Mouse (Mus musculus): Measurements from ENCODE around the gene Trpm2. TPM values are rescaled to one million over a fixed set of nuclear protein-coding genes. Genes with fewer than 3 reads are reported as not detected.

Gene Trpm2
- total RNA-seq, 2 experiments from 2014 or later, result 0.33 TPM; not detected in 1

DNA sequence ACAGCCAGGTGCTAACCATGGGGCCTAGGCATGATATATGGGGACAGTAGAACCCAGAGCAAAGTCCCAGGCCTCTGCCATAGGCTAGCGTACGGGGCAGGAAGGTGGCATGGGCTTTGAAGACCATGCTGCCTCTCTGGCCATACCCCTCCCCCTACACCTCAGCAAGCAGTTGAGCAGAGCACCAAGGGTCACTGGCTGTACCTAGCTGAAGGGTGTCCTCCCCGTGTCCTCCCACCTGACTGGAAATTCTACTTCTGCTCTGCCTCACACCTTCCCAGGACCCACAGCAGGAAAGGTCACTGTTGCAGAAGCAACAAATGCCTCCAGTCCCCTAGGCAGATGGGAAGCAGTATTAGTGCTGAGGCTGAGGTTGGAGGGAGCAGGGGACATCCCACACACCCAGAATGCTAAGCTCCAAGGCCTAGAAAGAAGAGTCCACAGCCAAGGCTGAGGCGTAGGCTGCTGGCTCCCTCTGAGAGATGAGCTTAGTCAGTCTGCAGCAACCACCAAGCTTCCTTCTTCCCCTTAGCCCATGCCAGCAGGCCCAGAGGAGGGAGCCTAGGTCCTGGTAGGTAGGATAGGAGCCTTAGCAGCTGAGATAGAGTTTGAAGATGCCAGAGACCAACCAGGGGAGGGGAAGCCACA, 35.6 kb upstream of the Trpm2 start:
- TF ChIP-seq CTCF (IDR thresholded peaks at IDR 0.05), result no peak
- intact Hi-C loops (cut with DNase I), result no loop called here
- Histone ChIP-seq H3K27ac (no peak overlapping the region), H3K4me3 (no peak overlapping the region)
- DNase-seq, result no peak

DNA sequence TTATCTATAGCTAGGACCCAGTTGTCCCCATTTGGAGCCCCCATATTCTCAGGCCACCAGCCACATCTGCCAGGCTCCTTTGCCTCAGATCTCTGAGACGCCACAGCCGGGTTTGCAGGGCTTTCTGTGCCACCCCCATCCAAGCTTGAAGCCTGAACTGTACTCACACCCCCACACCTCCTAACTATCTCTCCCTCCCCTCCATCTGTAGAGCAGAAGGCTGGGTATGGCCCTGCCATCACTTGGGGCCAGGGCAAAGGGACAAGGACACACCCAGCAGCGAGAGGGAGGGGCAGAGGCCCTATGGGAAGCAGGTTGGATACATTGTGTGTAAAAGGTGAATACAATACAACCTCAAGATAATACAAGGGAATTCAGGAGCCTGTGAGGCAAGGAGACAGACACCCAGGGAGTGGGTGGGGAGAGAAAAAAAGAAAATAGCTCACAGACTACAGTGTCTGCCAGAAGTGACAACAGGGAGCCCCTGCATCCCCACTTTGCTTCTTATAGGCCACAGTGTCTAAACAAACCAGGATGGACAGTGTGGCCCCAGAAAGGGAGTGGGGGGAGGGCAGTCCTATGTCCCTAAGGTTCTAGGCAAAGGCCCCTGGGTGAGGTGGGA, 34.2 kb upstream of the Trpm2 start:
- no peak overlapping the region for H3K4me3 ChIP-seq
- intact Hi-C loops (cut with DNase I), result no loop called here
- no peak for DNase-seq
- no peak overlapping the region for H3K27ac ChIP-seq
- TF ChIP-seq CTCF (IDR thresholded peaks at IDR 0.05), result no peak

DNA sequence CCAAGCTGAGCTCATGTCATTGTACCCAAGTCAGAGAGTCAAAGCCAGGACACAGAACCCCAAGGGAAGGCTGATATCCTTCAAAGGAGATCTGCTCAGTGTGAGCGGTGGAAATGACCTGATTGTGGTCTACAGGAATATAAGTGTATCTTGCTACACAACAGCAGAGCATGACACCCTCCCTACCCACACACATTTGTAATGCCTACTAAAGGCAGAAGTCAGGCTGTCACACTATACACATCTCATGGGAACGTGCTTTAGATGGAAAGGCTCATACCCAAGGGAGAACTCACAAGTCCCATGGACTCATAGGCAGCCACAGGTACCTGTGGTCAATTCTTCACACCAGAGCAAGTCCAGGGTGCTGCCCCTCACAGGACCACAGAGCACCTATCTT, 32.0 kb upstream of the Trpm2 start:
- Histone ChIP-seq H3K27ac (no peak overlapping the region), H3K4me3 (no peak overlapping the region)
- no peak for DNase-seq
- TF ChIP-seq CTCF (IDR thresholded peaks at IDR 0.05), result no peak
- intact Hi-C loops (cut with DNase I), result no loop called here

DNA sequence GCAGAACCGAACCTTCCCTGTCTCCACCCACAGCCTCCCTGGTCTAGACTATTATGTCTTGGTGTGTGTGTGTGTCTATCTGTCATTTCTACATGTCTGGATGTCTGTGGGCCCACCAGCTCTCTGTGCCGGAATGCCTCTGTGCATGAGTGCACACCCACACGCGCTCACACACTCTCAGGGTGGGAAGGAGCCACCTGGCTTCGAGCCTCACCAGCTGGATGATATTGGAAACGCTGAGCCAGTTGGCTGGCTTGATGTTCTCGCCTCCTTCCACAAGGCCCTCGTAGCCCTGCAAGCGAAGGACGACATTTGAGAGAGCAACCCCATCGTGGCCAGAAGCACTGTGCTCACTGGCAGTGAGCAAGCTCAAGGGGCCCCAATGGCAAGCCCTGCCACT, 31.4 kb upstream of the Trpm2 start:
- Histone ChIP-seq H3K27ac (no peak overlapping the region), H3K4me3 (no peak overlapping the region)
- DNase-seq, result peak; percentile 78
- TF ChIP-seq CTCF (IDR thresholded peaks at IDR 0.05), result no peak
- intact Hi-C loops (cut with DNase I), result no loop called here

DNA sequence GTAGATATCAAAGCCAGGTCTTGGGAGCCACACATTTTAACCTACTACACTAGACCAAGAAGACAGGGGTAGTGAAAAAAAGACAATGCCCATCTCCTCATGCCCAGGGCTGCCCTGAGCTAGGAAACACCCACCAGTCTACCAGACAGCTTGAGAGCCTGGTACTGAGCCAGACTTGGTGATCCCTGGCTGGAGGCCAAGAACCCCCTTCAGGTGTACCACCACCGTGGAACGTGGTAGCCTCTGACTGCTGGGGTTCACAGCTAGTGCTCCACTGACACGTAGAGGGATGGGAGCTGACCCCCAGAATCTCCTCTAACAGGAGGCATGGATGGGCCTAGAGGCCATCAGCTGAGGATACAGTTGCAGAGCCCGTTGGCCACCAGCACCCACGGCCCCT, 29.8 kb upstream of the Trpm2 start:
- no peak overlapping the region for H3K4me3 ChIP-seq
- DNase-seq, result no peak
- TF ChIP-seq CTCF (IDR thresholded peaks at IDR 0.05), result no peak
- intact Hi-C loops (cut with DNase I), result no loop called here
- H3K27ac ChIP-seq, result no peak overlapping the region

DNA sequence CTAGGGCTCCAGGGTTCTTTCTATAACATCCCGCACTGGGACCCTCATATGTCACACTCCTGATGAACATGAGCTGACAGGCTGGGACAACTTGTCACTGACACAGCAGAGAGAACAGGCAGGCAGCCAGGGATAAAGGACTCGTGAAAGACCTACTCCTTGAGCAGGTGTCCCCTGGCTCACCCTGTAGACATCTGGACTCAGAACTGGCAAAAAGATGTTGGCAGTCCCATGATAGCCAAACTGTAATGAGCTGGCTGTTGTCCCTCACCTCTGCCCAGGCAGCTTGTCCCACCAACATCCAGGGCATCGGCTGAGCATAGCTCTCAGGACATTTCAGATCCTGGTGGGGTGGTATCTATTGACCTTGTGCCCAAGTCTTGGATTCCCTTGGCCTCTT, 25.3 kb upstream of the Trpm2 start:
- Histone ChIP-seq H3K4me3 (no peak overlapping the region), H3K27ac (no peak overlapping the region)
- intact Hi-C loops (cut with DNase I), result no loop called here
- DNase-seq, result no peak
- TF ChIP-seq CTCF (IDR thresholded peaks at IDR 0.05), result no peak

DNA sequence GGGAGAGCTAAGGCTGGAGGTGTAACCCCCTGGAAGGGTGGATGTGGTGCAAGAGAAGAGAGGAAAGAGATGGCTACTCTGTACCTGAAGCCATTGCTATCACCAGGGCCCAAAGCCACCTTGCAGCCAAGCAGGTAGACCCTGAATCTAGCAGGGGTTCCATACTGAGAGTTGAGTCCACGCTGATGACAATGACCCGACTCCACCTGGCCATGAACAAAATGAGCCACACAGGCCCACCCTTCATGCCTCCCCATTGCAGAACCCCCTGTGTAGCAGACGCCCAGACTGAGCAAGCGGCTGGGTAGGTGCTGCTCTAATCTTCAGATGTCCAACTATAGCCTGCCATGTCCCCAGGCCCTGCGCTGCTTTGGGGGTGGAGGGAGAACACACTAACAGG, 15.4 kb upstream of the Trpm2 start:
- intact Hi-C loops (cut with DNase I), result loop anchor here (2.0 kb wide), 1 partner anchor 23 kb away; no protein-coding TSS in a partner anchor
- TF ChIP-seq CTCF (IDR thresholded peaks at IDR 0.05), result no peak
- Histone ChIP-seq H3K4me3 (no peak overlapping the region), H3K27ac (no peak overlapping the region)
- no peak for DNase-seq

DNA sequence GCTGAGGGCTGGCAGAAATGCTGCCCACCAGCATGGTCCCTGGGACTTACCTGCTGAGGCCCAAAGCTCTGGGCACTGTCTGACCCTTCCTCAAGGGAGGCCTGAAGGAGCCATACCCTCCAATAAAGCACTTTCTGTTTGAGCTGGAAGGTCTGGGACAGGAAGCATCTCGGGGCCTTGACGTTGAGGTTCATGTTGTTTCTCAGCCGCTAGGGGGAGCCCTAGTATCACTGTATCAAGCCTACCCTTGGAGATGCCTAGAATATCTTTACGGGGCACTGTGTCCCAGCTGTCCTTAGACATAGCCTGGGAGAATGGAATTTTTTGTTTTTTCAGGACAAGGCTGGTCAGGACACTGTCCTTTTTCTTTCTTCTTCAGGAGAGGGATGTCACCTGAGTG, 14.3 kb upstream of the Trpm2 start:
- TF ChIP-seq CTCF (IDR thresholded peaks at IDR 0.05), result peak; percentile 87
- no peak overlapping the region for H3K27ac ChIP-seq
- intact Hi-C loops (cut with DNase I), result loop anchor here (2.0 to 5.0 kb wide), 2 partner anchors 24 to 43 kb away; no protein-coding TSS in a partner anchor
- peak; percentile 67 for DNase-seq
- H3K4me3 ChIP-seq, result no peak overlapping the region

DNA sequence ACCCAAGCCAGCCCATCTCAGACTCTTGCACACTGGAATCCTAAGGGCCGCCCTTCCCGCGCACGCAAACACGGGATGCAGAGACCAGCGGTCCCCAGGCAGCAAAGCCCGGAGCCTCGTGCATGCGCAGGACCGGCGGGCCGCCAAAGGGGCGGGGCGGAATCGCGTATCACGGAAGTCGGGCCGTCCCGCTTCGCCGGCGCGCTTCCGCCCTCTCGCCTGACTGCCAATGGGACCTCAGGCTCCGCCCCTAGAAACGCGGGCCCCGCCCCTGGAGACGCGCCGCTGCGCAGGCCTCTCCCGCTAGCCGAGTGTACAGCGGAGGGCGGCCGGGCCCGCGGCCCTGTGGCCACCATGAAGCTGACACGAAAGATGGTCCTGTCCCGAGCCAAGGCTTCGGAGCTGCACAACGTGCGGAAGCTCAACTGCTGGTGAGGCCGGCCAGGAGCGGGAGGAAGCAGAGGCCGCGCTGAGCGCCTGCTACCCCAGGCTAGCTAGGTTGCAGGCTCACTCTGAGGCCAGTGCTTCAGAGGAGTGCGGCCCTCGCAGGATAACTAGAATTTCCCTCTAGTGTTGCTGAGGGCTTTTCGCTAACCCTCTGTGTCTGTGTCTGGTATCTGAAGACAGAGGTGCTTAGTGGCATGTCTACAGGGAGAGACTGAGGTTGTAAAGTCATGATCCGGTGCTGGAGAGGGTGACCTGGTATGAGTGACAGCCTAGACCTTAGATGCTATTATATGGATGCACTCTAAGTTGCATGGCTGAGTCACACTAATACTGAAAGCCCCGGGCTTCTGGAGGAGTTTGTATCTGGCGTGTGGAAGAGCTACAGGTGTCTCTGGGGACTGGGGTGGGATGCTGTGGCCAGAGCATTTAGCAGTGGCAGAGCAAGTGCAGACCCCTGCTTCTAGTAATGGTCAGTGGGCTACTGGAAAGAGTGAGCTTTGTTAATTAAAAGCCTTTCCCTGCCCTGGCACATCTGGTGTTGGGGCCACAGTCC, 8.3 kb upstream of the Trpm2 start, which contains the start of gene 1810043G02Rik:
1810043G02Rik (plus strand) TSS at position 174 of the 1,000 bp plus-strand sequence.
- H3K27ac ChIP-seq, result peak within 1 kb of the TSS; percentile 81
- peak within 1 kb of the TSS; percentile 82 for H3K4me3 ChIP-seq
- peak; percentile 100 for DNase-seq
- TF ChIP-seq CTCF (IDR thresholded peaks at IDR 0.05), result 0 out of 2 replicates have a peak, but pooled peaks have one; percentile 0
- intact Hi-C loops (cut with DNase I), result no loop called here

DNA sequence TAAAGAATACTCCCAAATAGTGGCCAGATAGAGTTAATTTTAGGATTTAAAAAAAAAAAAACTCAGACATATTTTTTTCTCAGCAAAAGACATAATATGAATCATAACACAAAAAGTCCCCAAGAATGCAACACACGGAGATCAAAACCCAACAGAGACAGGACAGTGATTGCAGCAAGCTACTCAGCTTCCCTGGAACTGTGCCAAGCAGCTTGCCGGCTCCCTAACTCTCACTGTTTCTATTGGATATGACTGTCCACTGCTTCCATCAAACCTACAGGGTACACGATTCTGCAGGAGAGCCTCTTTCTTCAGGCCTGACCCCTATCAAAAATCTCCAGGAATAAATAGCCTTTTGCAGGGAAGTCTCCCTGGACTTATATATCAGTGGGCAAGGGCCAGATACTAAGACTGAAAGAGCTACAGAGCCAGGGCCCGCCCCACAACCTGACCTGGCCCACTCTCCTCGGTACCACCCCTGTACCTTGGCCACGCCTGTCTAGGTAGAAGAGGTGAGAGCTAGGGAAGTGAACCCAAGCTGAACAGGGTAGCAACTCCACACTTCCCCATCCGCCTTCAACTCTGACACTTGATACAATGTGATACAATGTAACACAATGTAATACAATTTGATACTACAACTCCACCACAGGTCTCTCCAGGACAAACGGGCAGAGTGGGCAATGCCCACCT, 6.2 kb upstream of the Trpm2 start:
- no peak for TF ChIP-seq CTCF (IDR thresholded peaks at IDR 0.05)
- Histone ChIP-seq H3K4me3 (no peak overlapping the region), H3K27ac (no peak overlapping the region)
- intact Hi-C loops (cut with DNase I), result no loop called here
- DNase-seq, result no peak

DNA sequence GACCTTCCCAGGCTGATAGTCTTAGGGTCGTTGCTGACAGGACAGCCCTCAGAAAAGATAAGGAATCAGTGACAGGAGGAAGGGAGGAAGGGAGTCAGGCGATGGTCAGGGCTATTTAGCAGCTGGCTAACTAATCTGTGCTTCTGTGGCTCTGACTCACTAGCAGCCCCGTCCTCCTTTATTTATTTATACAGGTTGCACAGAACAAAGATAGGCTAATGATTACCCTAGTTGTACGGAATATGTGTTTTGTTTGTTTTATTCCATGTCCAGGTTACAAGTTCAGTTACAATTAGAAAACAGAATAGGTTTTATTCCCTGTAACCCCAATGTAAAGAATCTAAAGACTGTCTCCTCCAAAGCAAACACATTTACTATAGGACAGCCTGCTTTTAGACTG, 5.3 kb upstream of the Trpm2 start:
- intact Hi-C loops (cut with DNase I), result no loop called here
- Histone ChIP-seq H3K4me3 (no peak overlapping the region), H3K27ac (no peak overlapping the region)
- DNase-seq, result no peak
- TF ChIP-seq CTCF (IDR thresholded peaks at IDR 0.05), result no peak

DNA sequence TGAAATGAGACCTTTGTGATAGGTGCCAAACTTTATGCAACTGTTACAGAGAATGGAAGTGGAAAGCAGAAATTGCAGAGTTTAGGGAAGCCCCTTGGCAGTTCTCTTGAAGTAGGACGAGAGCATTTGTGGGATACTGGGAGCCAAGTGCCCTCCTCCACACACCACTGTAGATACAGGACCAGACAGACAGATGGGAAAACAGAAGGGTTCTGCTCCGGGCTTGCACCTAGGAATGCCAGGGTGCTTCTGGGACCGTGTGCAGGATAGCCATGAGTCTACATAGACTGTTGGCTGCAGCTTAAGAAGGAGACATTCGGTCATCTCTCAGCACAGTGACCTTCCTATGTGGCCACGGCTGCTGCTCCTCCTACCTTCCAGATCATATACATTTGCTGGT, 4.4 kb upstream of the Trpm2 start:
- intact Hi-C loops (cut with DNase I), result no loop called here
- DNase-seq, result no peak
- no peak for TF ChIP-seq CTCF (IDR thresholded peaks at IDR 0.05)
- Histone ChIP-seq H3K4me3 (no peak overlapping the region), H3K27ac (no peak overlapping the region)

Data from gastrocnemius, adult 2 months (tissue).